Mouse (Mus musculus) lung, embryonic 14.5 days (tissue): ENCODE measurements around the gene Slc22a2. TPM values are rescaled to one million over a fixed set of nuclear protein-coding genes. Genes with fewer than 3 reads are reported as not detected.
"Not testable (repeated sequence)": the region's sequence is repeated elsewhere in the genome, so short reads cannot be mapped to it uniquely, and the experiment has no call there.

Experiments
- ATAC-seq: fragments of 200-750 bp; cut with Nextera tagmentation; 2 replicates; pipeline ENCODE4 v1.8.0; 2017; ENCODE audit warnings: mild to moderate bottlenecking, moderate TSS enrichment, moderate library complexity; ENCODE audit not compliant: insufficient read depth
- DNase-seq: peaks from one replicate; pipeline ENCODE4 v3.0.0-alpha.2; 2015
- H3K27ac ChIP-seq: fragments of 300-500 bp; sonication (generic); 2 replicates; pipeline ENCODE4 v1.5.1; 2014; ENCODE audit warnings: low read depth, mild to moderate bottlenecking, moderate library complexity
- H3K27me3 ChIP-seq: fragments of 300-500 bp; sonication (generic); 2 replicates; pipeline ENCODE4 v1.6.1; 2014; ENCODE audit warnings: low read length, control low read depth; ENCODE audit not compliant: insufficient read depth
- H3K36me3 ChIP-seq: fragments of 300-500 bp; sonication (generic); 2 replicates; pipeline ENCODE4 v1.6.1; 2014; ENCODE audit warnings: control low read depth; ENCODE audit not compliant: insufficient read depth
- H3K4me1 ChIP-seq: fragments of 300-500 bp; sonication (generic); 2 replicates; pipeline ENCODE4 v1.6.1; 2014; ENCODE audit warnings: antibody characterized with exemption, control low read depth; ENCODE audit not compliant: insufficient read depth
- H3K4me2 ChIP-seq: fragments of 300-500 bp; sonication (generic); 2 replicates; pipeline ENCODE4 v1.6.1; 2014; ENCODE audit warnings: mild to moderate bottlenecking
- H3K4me3 ChIP-seq: fragments of 300-500 bp; sonication (generic); 2 replicates; pipeline ENCODE4 v1.5.1; 2014; ENCODE audit warnings: low read depth, low read length
- H3K9ac ChIP-seq: fragments of 300-500 bp; sonication (generic); 2 replicates; pipeline ENCODE4 v1.6.1; 2014
- H3K9me3 ChIP-seq: fragments of 300-500 bp; sonication (generic); 2 replicates; pipeline ENCODE4 v1.6.1; 2016; ENCODE audit warnings: low read depth, low read length, control low read depth
- CTCF ChIP-seq: IDR thresholded peaks from 2 replicates; pipeline ENCODE4 v1.5.1; 2016; ENCODE audit warnings: antibody characterized with exemption, low read depth
- WGBS: fragments of 180-500 bp; shearing (Covaris S2); extraction: QIAGEN DNeasy Blood & Tissue Kit; methylation state at CpG from one replicate; pipeline ENCODE4 v1.1.7; 2014; 5-methylcytosine and 5-hydroxymethylcytosine counted together
- polyA plus RNA-seq: library from polyadenylated mRNA; unstranded; fragments of >200 nt; fragmentation: Nextera tagmentation; extraction: Ambion mirVana; gene quantifications from 2 replicates; pipeline ENCODE4 v1.2.1, GENCODE M21; 2014

Slc22a2 gene
- polyA plus RNA-seq, 1 experiment from 2014 or later, result not detected

GRCm38 (mm10) chr17:12671029-12671605 is 87.2 kb downstream of the Slc22a2 start:
- no peak overlapping the region for H3K4me3 ChIP-seq
- no peak overlapping the region for H3K9ac ChIP-seq
- H3K9me3 ChIP-seq, result no peaks in the 10 kb centered on the region
- WGBS, result 68% methylated on average over 5 of the region's 5 CpGs
- TF ChIP-seq CTCF, result no peak
- no peaks in the 10 kb centered on the region for H3K36me3 ChIP-seq
- DNase-seq (no peak), ATAC-seq (no peak)
- H3K27ac ChIP-seq, result no peak overlapping the region
- no peaks in the 10 kb centered on the region for H3K27me3 ChIP-seq
- H3K4me2 ChIP-seq, result no peak overlapping the region
- H3K4me1 ChIP-seq, result peaks cover 12% of the 10 kb centered on the region

GRCm38 (mm10) chr17:12672285-12672790 is 88.4 kb downstream of the Slc22a2 start:
- Histone ChIP-seq H3K36me3 (no peaks in the 10 kb centered on the region), H3K4me1 (peaks cover 12% of the 10 kb centered on the region), H3K4me3 (no peak overlapping the region), H3K4me2 (no peak overlapping the region), H3K27ac (no peak overlapping the region), H3K27me3 (no peaks in the 10 kb centered on the region), H3K9ac (no peak overlapping the region), H3K9me3 (no peaks in the 10 kb centered on the region)
- DNase-seq, result no peak
- 75% methylated on average over 7 of the region's 7 CpGs for WGBS
- no peak for TF ChIP-seq CTCF
- no peak for ATAC-seq

GRCm38 (mm10) chr17:12673871-12674270 is 89.9 kb downstream of the Slc22a2 start:
- no peak for ATAC-seq
- no peak overlapping the region for H3K4me3 ChIP-seq
- no peaks in the 10 kb centered on the region for H3K9me3 ChIP-seq
- H3K4me2 ChIP-seq, result no peak overlapping the region
- H3K4me1 ChIP-seq, result peaks cover 8% of the 10 kb centered on the region
- WGBS, result 60% methylated on average over 3 of the region's 3 CpGs
- DNase-seq, result no peak
- no peak for TF ChIP-seq CTCF
- no peak overlapping the region for H3K9ac ChIP-seq
- H3K36me3 ChIP-seq, result no peaks in the 10 kb centered on the region
- H3K27ac ChIP-seq, result no peak overlapping the region
- H3K27me3 ChIP-seq, result no peaks in the 10 kb centered on the region

- not testable (repeated sequence) for H3K27ac ChIP-seq, H3K4me1 ChIP-seq
- 74% methylated on average over 7 of the region's 7 CpGs for WGBS
Observed at GRCm38 (mm10) chr17:12674980-12675379, 91.0 kb downstream of the Slc22a2 start.

GRCm38 (mm10) chr17:12675646-12676045 is 91.7 kb downstream of the Slc22a2 start, which contains the start of gene Slc22a1:
Slc22a1 (minus strand) TSS chr17:12675829.
- H3K4me2 ChIP-seq, result no peak within 1 kb of the TSS
- ATAC-seq (no peak), DNase-seq (peak; percentile 68)
- H3K27me3 ChIP-seq, result no peaks in the 10 kb centered on the region
- no peak for TF ChIP-seq CTCF
- no peaks in the 10 kb centered on the region for H3K4me1 ChIP-seq
- peaks cover 2% of the 10 kb centered on the region; the same call in 1 of the 2 replicates for H3K36me3 ChIP-seq
- H3K27ac ChIP-seq, result no peak within 1 kb of the TSS
- H3K9ac ChIP-seq, result no peak within 1 kb of the TSS
- H3K9me3 ChIP-seq, result no peaks in the 10 kb centered on the region
- WGBS, result 68% methylated on average over 7 of the region's 7 CpGs
- no peak within 1 kb of the TSS for H3K4me3 ChIP-seq

More at GRCm38 (mm10) chr17:12674980-12675379, 91.0 kb downstream of the Slc22a2 start:
- not testable (repeated sequence) for H3K4me2 ChIP-seq, DNase-seq, H3K36me3 ChIP-seq, H3K9ac ChIP-seq, H3K27me3 ChIP-seq, H3K4me3 ChIP-seq, H3K9me3 ChIP-seq
- ATAC-seq, result 0 out of 2 replicates have a peak, but pooled peaks have one; percentile 16

GRCm38 (mm10) chr17:12677139-12677538 is 93.2 kb downstream of the Slc22a2 start:
- Histone ChIP-seq H3K27me3 (no peaks in the 10 kb centered on the region), H3K36me3 (peaks cover 7% of the 10 kb centered on the region; the same call in 1 of the 2 replicates), H3K4me2 (no peak overlapping the region), H3K27ac (no peak overlapping the region), H3K9ac (no peak overlapping the region), H3K4me1 (no peaks in the 10 kb centered on the region), H3K9me3 (no peaks in the 10 kb centered on the region), H3K4me3 (no peak overlapping the region)
- TF ChIP-seq CTCF, result no peak
- DNase-seq (no peak), ATAC-seq (no peak)

Other genes with a start within 250 kb of the Slc22a2 start
- gene Plg, start 205.5 kb upstream of the Slc22a2 start, polyA plus RNA-seq, result 0.08 TPM in 1 of 2 replicates, not detected in the other
- gene Slc22a3, start 76.4 kb upstream of the Slc22a2 start, polyA plus RNA-seq, result 0.26 and 0.49 TPM in 2 replicates
- gene Slc22a1, start 91.7 kb downstream of the Slc22a2 start, polyA plus RNA-seq, result 1.2 and 5.1 TPM in 2 replicates
- 86.6 and 87.0 TPM in 2 replicates for gene Igf2r, start 185.5 kb downstream of the Slc22a2 start, polyA plus RNA-seq